Comparison of ENCODE assay signal across 21 mouse cellular contexts in genomic region chr10:95709143-95709880, GRCm38 (mm10). TPM values are rescaled to one million over a fixed set of nuclear protein-coding genes. Genes with fewer than 3 reads are reported as not detected.
A peak's percentile ranks its signal among the peaks of the same experiment; 100 is the strongest.
DNase-seq lines count a peak whose midpoint lies in the region; ATAC-seq and TF ChIP-seq lines count a peak whose summit lies in the region.
"Had no signal": no experiment of that assay in that cellular context is flagged by ENCODE, and none has a peak within 500 bp of the region (broad histone marks: within the 10 kb centered on the region; RNA-seq: fewer than 3 reads in every experiment).

No protein-coding gene starts in this region.

- peaks cover 50% of the 10 kb centered on the region for H3K4me1 ChIP-seq in forebrain, embryonic 10.5 days
- 0 out of 2 replicates have a peak, but pooled peaks cover 2% of the 10 kb centered on the region for H3K4me1 ChIP-seq in forebrain, embryonic 16.5 days (replicated peaks; ENCODE audit: control insufficient read depth, insufficient read depth, low read length)
- no peaks in the 10 kb centered on the region for H3K4me1 ChIP-seq in neural tube, embryonic 15.5 days
- peaks cover 14% of the 10 kb centered on the region for H3K4me1 ChIP-seq in olfactory bulb, adult 2 months (ENCODE audit: control insufficient read depth, insufficient read depth, low read length)

- TF ChIP-seq CTCF in olfactory bulb, adult 2 months (IDR thresholded peaks at IDR 0.05; ENCODE audit: insufficient read depth, low read depth, low read length) = no peak

- no peak for ATAC-seq in forebrain, embryonic 16.5 days
- ATAC-seq in neural tube, embryonic 15.5 days (ENCODE audit: low FRiP score) = no peak
- ATAC-seq: inflammation-experienced regulatory T-cells, adult 6 months had no signal

- H3K36me3 ChIP-seq in forebrain, embryonic 10.5 days (replicated peaks) = no peaks in the 10 kb centered on the region
- H3K36me3 ChIP-seq in forebrain, embryonic 16.5 days (ENCODE audit: control insufficient read depth, insufficient read depth) = no peaks in the 10 kb centered on the region
- H3K36me3 ChIP-seq in neural tube, embryonic 15.5 days = no peaks in the 10 kb centered on the region
- H3K36me3 ChIP-seq: forebrain, embryonic 12.5 days had no signal

- WGBS in forebrain, embryonic 10.5 days = 69% methylated on average over 10 of the region's 10 CpGs
- 87% methylated on average over 10 of the region's 10 CpGs for WGBS in forebrain, embryonic 16.5 days
- WGBS in neural tube, embryonic 15.5 days = 78% methylated on average over 10 of the region's 10 CpGs
- 53% methylated on average over 10 of the region's 10 CpGs for WGBS in olfactory bulb, adult 2 months

- peak overlapping the region; percentile 69 for H3K27ac ChIP-seq in forebrain, embryonic 10.5 days
- H3K27ac ChIP-seq in forebrain, embryonic 16.5 days (ENCODE audit: low read length) = no peak overlapping the region
- no peak overlapping the region for H3K27ac ChIP-seq in neural tube, embryonic 15.5 days (replicated peaks)
- 0 out of 2 replicates have a peak overlapping the region, but pooled peaks have one; percentile 44 for H3K27ac ChIP-seq in olfactory bulb, adult 2 months (ENCODE audit: insufficient read depth, low read depth, low read length)
- H3K27ac ChIP-seq: forebrain, embryonic 12.5 days; liver, embryonic 14.5 days had no signal

- no peak for TF ChIP-seq POLR2A in olfactory bulb, adult 2 months (IDR thresholded peaks at IDR 0.05; ENCODE audit: insufficient read depth, low read depth, low read length)

- H3K9me3 ChIP-seq in forebrain, embryonic 10.5 days = no peaks in the 10 kb centered on the region
- no peaks in the 10 kb centered on the region for H3K9me3 ChIP-seq in forebrain, embryonic 16.5 days (ENCODE audit: control insufficient read depth, low read length)
- H3K9me3 ChIP-seq in neural tube, embryonic 15.5 days (replicated peaks) = no peaks in the 10 kb centered on the region
- H3K9me3 ChIP-seq: forebrain, embryonic 12.5 days had no signal

- H3K27me3 ChIP-seq in forebrain, embryonic 10.5 days (ENCODE audit: poor library complexity, severe bottlenecking) = no peaks in the 10 kb centered on the region
- no peaks in the 10 kb centered on the region for H3K27me3 ChIP-seq in forebrain, embryonic 16.5 days (replicated peaks; ENCODE audit: control insufficient read depth, insufficient read depth, low read length)
- H3K27me3 ChIP-seq in neural tube, embryonic 15.5 days (replicated peaks) = no peaks in the 10 kb centered on the region
- H3K27me3 ChIP-seq: forebrain, embryonic 12.5 days had no signal

- no peak for DNase-seq in forebrain, embryonic 10.5 days (ENCODE audit: extremely low spot score, low spot score)
- peak; percentile 34 for DNase-seq in neural tube, embryonic 10.5 days (ENCODE audit: extremely low spot score, low spot score)
- DNase-seq in forelimb bud, embryonic 11.5 days (ENCODE audit: low read depth, low spot score) = peak; percentile 53
- no peak for DNase-seq in frontal cortex, postnatal 10 days (ENCODE audit: low spot score in 2 of 2)
- DNase-seq in adrenal gland, adult 18-20 months (ENCODE audit: low spot score in 2 of 2) = no peak
- DNase-seq: cerebellum, adult 11-12 months; lung, postnatal 10 days; right cerebral cortex, postnatal 4 days had no signal

- H3K4me2 ChIP-seq in forebrain, embryonic 16.5 days (ENCODE audit: low read length) = no peak overlapping the region
- H3K4me2 ChIP-seq in neural tube, embryonic 15.5 days = no peak overlapping the region
- H3K4me2 ChIP-seq: forebrain, embryonic 12.5 days; heart, embryonic 11.5 days had no signal

- H3K9ac ChIP-seq in forebrain, embryonic 16.5 days (replicated peaks; ENCODE audit: low read depth, low read length) = no peak overlapping the region
- H3K9ac ChIP-seq in neural tube, embryonic 15.5 days (replicated peaks) = no peak overlapping the region
- H3K9ac ChIP-seq: forebrain, embryonic 12.5 days; liver, embryonic 14.5 days had no signal

- no peak overlapping the region for H3K4me3 ChIP-seq in forebrain, embryonic 10.5 days
- no peak overlapping the region for H3K4me3 ChIP-seq in forebrain, embryonic 16.5 days (replicated peaks; ENCODE audit: low read length)
- no peak overlapping the region for H3K4me3 ChIP-seq in neural tube, embryonic 15.5 days (replicated peaks)
- H3K4me3 ChIP-seq in olfactory bulb, adult 2 months (ENCODE audit: insufficient read depth, low read depth, low read length) = no peak overlapping the region
- H3K4me3 ChIP-seq: forebrain, embryonic 12.5 days had no signal

RNA-seq across cellular contexts. Expression of gene Anapc15-ps, which starts 36.1 kb away (rescaled TPM):
- not detected in 2 replicates for polyA plus RNA-seq in forebrain, embryonic 10.5 days (2016; fragmentation: Nextera tagmentation; extraction: Ambion mirVana)
- not detected in 2 replicates for polyA plus RNA-seq in forebrain, embryonic 16.5 days (2015; fragmentation: Nextera tagmentation; extraction: Ambion mirVana)
- not detected in 2 replicates for polyA plus RNA-seq in neural tube, embryonic 15.5 days (2015; fragmentation: Nextera tagmentation; extraction: Ambion mirVana)
- polyA plus RNA-seq in olfactory bulb, adult 2 months (2012; ENCODE audit: insufficient read depth, insufficient read length, low replicate concordance, missing spikeins) = not detected in 2 replicates
- not detected for total RNA-seq in adrenal gland, adult 18-20 months (2021)
- total RNA-seq: gastrocnemius, adult 8-10 months; hematopoietic stem cell, adult 5-6 weeks; layer of hippocampus, postnatal 10 days; left cerebral cortex, postnatal 10 days had no signal
- polyA plus RNA-seq: forebrain, embryonic 12.5 days; heart, embryonic 11.5 days; inflammation-experienced regulatory T-cells, adult 6 months; kidney, embryonic 16.5 days; liver, embryonic 14.5 days; neural tube, embryonic 11.5 days had no signal

Comparison
In these comparisons a context has a peak if more than half of its experiments do, and no peak if none do; other contexts are left out.
1. H3K27ac ChIP-seq: peak in forebrain, embryonic 10.5 days (single experiment) and olfactory bulb, adult 2 months (single experiment); none in forebrain, embryonic 16.5 days (single experiment) and neural tube, embryonic 15.5 days (single experiment).
2. DNase-seq: peak in neural tube, embryonic 10.5 days (single experiment) and forelimb bud, embryonic 11.5 days (single experiment); none in forebrain, embryonic 10.5 days (single experiment), frontal cortex, postnatal 10 days (0 of 2) and adrenal gland, adult 18-20 months (0 of 2).